8 mouse cellular contexts compared by ENCODE assay signal in genomic region chr6:15722631-15723030, GRCm38 (mm10). TPM values are rescaled to one million over a fixed set of nuclear protein-coding genes. Genes with fewer than 3 reads are reported as not detected.
DNase-seq lines count a peak whose midpoint lies in the region; ATAC-seq and TF ChIP-seq lines count a peak whose summit lies in the region.
"Not testable (repeated sequence)": the region's sequence is repeated elsewhere in the genome, so short reads cannot be mapped to it uniquely, and the experiment has no call there.
"Had no signal": no experiment of that assay in that cellular context is flagged by ENCODE, and none has a peak within 500 bp of the region (broad histone marks: within the 10 kb centered on the region; RNA-seq: fewer than 3 reads in every experiment).

No protein-coding gene starts in this region.

- peak overlapping the region; percentile 52 for H3K27ac ChIP-seq in brown adipose tissue, adult 24 weeks (replicated peaks; ENCODE audit: low read depth, low read length)
- H3K27ac ChIP-seq in embryonic fibroblast, embryonic 13.5 days (ENCODE audit: insufficient read depth, low read length); heart, embryonic 12.5 days (ENCODE audit: poor library complexity, severe bottlenecking); intestine, embryonic 14.5 days (ENCODE audit: low read depth); limb, embryonic 13.5 days; stomach, embryonic 16.5 days (ENCODE audit: low read length): not testable (repeated sequence)

- not testable (repeated sequence) for TF ChIP-seq POLR2A in embryonic fibroblast, embryonic 13.5 days (IDR thresholded peaks at IDR 0.05; ENCODE audit: low read depth, low read length); myocyte (IDR thresholded peaks at IDR 0.05; ENCODE audit: insufficient read length, low read depth)

- H3K4me1 ChIP-seq in brown adipose tissue, adult 24 weeks (ENCODE audit: control insufficient read depth, insufficient read depth, insufficient read length, low read length); embryonic fibroblast, embryonic 13.5 days (ENCODE audit: control insufficient read depth, insufficient read depth, low read length); heart, embryonic 12.5 days (replicated peaks); intestine, embryonic 14.5 days (replicated peaks; ENCODE audit: control insufficient read depth, insufficient read depth, low read length): not testable (repeated sequence)
- H3K4me1 ChIP-seq in limb, embryonic 13.5 days = peaks cover 34% of the 10 kb centered on the region; the same call in 1 of the 2 replicates
- H3K4me1 ChIP-seq in stomach, embryonic 16.5 days (ENCODE audit: control insufficient read depth, insufficient read depth, low read length) = peaks cover 14% of the 10 kb centered on the region

- H3K79me2 ChIP-seq in myocyte (ENCODE audit: control insufficient read depth, insufficient read depth) = peaks cover 59% of the 10 kb centered on the region

- 90% methylated on average over 7 of the region's 8 CpGs for WGBS in heart, embryonic 12.5 days
- WGBS in intestine, embryonic 14.5 days = 91% methylated on average over 6 of the region's 8 CpGs
- 95% methylated on average over 7 of the region's 8 CpGs for WGBS in limb, embryonic 13.5 days
- WGBS in stomach, embryonic 16.5 days = 91% methylated on average over 7 of the region's 8 CpGs

- not testable (repeated sequence) for DNase-seq in intestine, embryonic 14.5 days (ENCODE audit: low spot score)

- H3K9ac ChIP-seq in heart, embryonic 12.5 days; intestine, embryonic 14.5 days (ENCODE audit: low read length); limb, embryonic 13.5 days; stomach, embryonic 16.5 days (ENCODE audit: low read length): not testable (repeated sequence)

- H3K4me2 ChIP-seq in heart, embryonic 12.5 days = peak overlapping the region; percentile 75
- H3K4me2 ChIP-seq in intestine, embryonic 14.5 days (ENCODE audit: low read length) = peak overlapping the region; percentile 66; the same call in 1 of the 2 replicates
- H3K4me2 ChIP-seq in limb, embryonic 13.5 days (replicated peaks) = peak overlapping the region; percentile 79
- peak overlapping the region; percentile 63 for H3K4me2 ChIP-seq in myocyte (ENCODE audit: low read depth)
- peak overlapping the region; percentile 74; the same call in 1 of the 2 replicates for H3K4me2 ChIP-seq in stomach, embryonic 16.5 days (ENCODE audit: low read depth, low read length)

- not testable (repeated sequence) for ATAC-seq in heart, embryonic 12.5 days (ENCODE audit: insufficient number of reproducible peaks, low FRiP score); intestine, embryonic 14.5 days (replicated peaks; ENCODE audit: low FRiP score, low TSS enrichment, low read depth); limb, embryonic 13.5 days (ENCODE audit: low FRiP score, low read depth); stomach, embryonic 16.5 days (ENCODE audit: insufficient read depth, low FRiP score)

- not testable (repeated sequence) for H3K27me3 ChIP-seq in heart, embryonic 12.5 days (replicated peaks); intestine, embryonic 14.5 days (replicated peaks; ENCODE audit: control insufficient read depth, insufficient read depth, low read length); limb, embryonic 13.5 days; myocyte (ENCODE audit: control insufficient read depth, insufficient read depth, insufficient read length); stomach, embryonic 16.5 days (ENCODE audit: control insufficient read depth, insufficient read depth, low read length)

- H3ac ChIP-seq in myocyte (ENCODE audit: control insufficient read depth, insufficient read length) = not testable (repeated sequence)

- TF ChIP-seq CTCF in embryonic fibroblast, embryonic 13.5 days (IDR thresholded peaks at IDR 0.05; ENCODE audit: borderline replicate concordance, insufficient read depth, low read length) = not testable (repeated sequence)

- H3K36me3 ChIP-seq in heart, embryonic 12.5 days; intestine, embryonic 14.5 days (ENCODE audit: control insufficient read depth, insufficient read depth, low read length); limb, embryonic 13.5 days; myocyte (ENCODE audit: control insufficient read depth, insufficient read depth); stomach, embryonic 16.5 days (ENCODE audit: control insufficient read depth, insufficient read depth, low read length): not testable (repeated sequence)

- peak overlapping the region; percentile 46 for H3K4me3 ChIP-seq in brown adipose tissue, adult 24 weeks (ENCODE audit: insufficient read depth, low read depth, low read length)
- 0 out of 2 replicates have a peak overlapping the region, but pooled peaks have one; percentile 6 for H3K4me3 ChIP-seq in embryonic fibroblast, embryonic 13.5 days (ENCODE audit: insufficient read depth, low read length)
- H3K4me3 ChIP-seq in heart, embryonic 12.5 days; intestine, embryonic 14.5 days (ENCODE audit: low read depth, low read length); limb, embryonic 13.5 days: not testable (repeated sequence)
- peak overlapping the region; percentile 58 for H3K4me3 ChIP-seq in myocyte
- peak overlapping the region; percentile 74; the same call in 1 of the 2 replicates for H3K4me3 ChIP-seq in stomach, embryonic 16.5 days (replicated peaks; ENCODE audit: low read length)

- not testable (repeated sequence) for H3K9me3 ChIP-seq in heart, embryonic 12.5 days (replicated peaks); intestine, embryonic 14.5 days (ENCODE audit: control insufficient read depth, low read length); limb, embryonic 13.5 days; stomach, embryonic 16.5 days (replicated peaks; ENCODE audit: control insufficient read depth, low read length)

RNA-seq across cellular contexts. Expression of gene Mdfic, which starts 2.2 kb away (rescaled TPM):
- polyA plus RNA-seq in brown adipose tissue, adult 24 weeks (2012; ENCODE audit: insufficient read depth, insufficient read length, missing spikeins) = 29.4 and 29.9 TPM in 2 replicates
- polyA plus RNA-seq in embryonic fibroblast, embryonic 13.5 days (2011; ENCODE audit: insufficient read length, low read depth, missing spikeins) = 55.3 and 73.6 TPM in 2 replicates
- 7.0 and 7.8 TPM in 2 replicates for polyA plus RNA-seq in heart, embryonic 12.5 days (2016; fragmentation: Nextera tagmentation; extraction: Ambion mirVana)
- 8.3 and 8.5 TPM in 2 replicates for polyA plus RNA-seq in intestine, embryonic 14.5 days (2014; fragmentation: Nextera tagmentation; extraction: Ambion mirVana)
- polyA plus RNA-seq in limb, embryonic 13.5 days (2015; fragmentation: Nextera tagmentation; extraction: Ambion mirVana) = 9.6 and 10.6 TPM in 2 replicates
- polyA plus RNA-seq in myocyte (2012; fragmentation: generic; extraction: Trizol) = 26.9 TPM
- polyA plus RNA-seq in stomach, embryonic 16.5 days (2015; fragmentation: Nextera tagmentation; extraction: Ambion mirVana) = 5.7 and 7.0 TPM in 2 replicates
- polyA plus RNA-seq: G1E had no signal
